Mouse (Mus musculus): Measurements from ENCODE around the gene Ubac1. TPM values are rescaled to one million over a fixed set of nuclear protein-coding genes. Genes with fewer than 3 reads are reported as not detected.

Ubac1 gene
- polyA plus RNA-seq, 1 experiment from 2014 or later = 85.3 TPM

DNA sequence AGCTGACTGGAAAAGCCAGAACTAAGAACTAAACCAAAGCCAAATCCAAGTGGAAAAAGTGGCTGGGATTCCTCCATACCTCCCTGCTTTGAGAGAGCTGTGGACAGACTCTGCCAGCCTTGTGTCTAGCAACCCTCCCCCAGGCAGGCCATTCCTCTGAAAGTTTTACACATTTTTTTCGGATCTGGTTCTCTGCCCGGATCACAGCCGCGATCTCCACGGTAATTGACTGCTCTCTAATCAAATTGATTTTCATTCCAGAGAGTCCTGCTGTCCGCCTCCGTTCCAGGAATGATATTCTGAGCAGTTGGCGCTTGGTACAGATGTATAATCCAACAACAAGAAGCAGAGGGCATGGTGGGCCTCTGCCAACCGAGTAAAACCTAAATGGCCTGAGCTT is 22.7 kb upstream of the Ubac1 start:
- no peak for DNase-seq (ENCODE audit: extremely low spot score, low spot score)
- Histone ChIP-seq H3K27me3 (ENCODE audit: poor library complexity, severe bottlenecking) (peaks cover 6% of the 10 kb centered on the region; the same call in 1 of the 2 replicates), H3K27ac (no peak overlapping the region), H3K4me1 (peaks cover 8% of the 10 kb centered on the region; the same call in 1 of the 2 replicates), H3K9me3 (no peaks in the 10 kb centered on the region), H3K4me3 (no peak overlapping the region), H3K36me3 (replicated peaks) (no peaks in the 10 kb centered on the region)
- WGBS = 92% methylated on average over 9 of the region's 9 CpGs

DNA sequence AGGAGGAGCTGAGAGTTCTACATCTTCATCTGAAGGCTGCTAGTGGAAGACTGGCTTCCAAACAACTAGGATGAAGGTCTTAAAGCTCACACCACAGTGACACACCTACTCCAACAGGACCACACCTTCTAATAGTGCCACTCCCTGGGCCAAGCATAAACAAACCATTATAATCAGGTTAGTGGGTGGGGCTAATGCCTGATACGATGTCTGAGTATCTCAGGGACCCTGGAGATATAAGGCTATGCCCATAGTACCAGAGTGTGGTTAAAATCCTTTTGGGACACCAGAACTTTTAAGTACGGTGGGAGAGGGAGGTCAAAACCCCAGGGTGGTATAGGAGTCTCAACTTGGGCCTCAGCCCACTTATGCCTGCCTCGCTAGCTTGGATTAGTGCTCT is 21.1 kb upstream of the Ubac1 start:
- 81% methylated on average over 3 of the region's 3 CpGs for WGBS

DNA sequence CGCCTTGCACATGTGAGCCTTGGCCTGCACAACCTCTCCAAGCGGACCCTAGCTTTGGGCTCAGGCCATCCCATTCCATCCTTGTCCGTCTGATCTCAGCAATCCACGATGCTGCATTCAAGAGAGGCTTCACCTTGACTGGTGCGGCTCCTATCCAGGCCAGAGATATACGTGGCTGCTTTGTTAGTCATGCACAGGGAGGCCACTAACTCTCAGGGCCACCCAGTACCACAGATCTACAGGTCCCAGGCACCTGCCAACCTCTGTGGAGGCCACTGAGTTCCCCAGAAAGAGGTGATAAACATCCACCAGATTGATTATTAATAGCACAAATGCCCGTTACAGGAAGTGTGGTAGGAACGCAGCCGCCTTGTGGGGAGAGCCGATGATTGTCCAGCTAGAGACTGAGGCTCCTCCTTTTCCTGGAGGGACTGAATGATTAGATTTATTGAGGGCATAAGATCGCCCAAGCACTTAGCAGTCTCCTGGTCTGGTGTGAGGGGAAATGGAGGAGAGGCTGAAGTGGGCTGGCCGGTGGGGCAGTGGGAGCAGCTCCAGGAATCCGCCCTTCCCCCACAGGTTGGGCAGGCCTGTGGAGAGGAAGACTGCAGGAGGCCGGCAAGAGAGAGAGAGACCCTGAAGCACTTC is 19.7 kb upstream of the Ubac1 start:
- Histone ChIP-seq H3K4me3 (no peak overlapping the region), H3K27me3 (ENCODE audit: poor library complexity, severe bottlenecking) (peaks cover 6% of the 10 kb centered on the region; the same call in 1 of the 2 replicates), H3K27ac (0 out of 2 replicates have a peak overlapping the region, but pooled peaks have one; percentile 30), H3K4me1 (peaks cover 8% of the 10 kb centered on the region; the same call in 1 of the 2 replicates), H3K9me3 (no peaks in the 10 kb centered on the region), H3K36me3 (replicated peaks) (no peaks in the 10 kb centered on the region)
- WGBS = 66% methylated on average over 14 of the region's 14 CpGs
- DNase-seq (ENCODE audit: extremely low spot score, low spot score) = no peak

More for the DNA sequence above, 21.1 kb upstream of the Ubac1 start:
- Histone ChIP-seq H3K27me3 (ENCODE audit: poor library complexity, severe bottlenecking) (peaks cover 6% of the 10 kb centered on the region; the same call in 1 of the 2 replicates), H3K9me3 (no peaks in the 10 kb centered on the region), H3K36me3 (replicated peaks) (no peaks in the 10 kb centered on the region), H3K4me3 (no peak overlapping the region), H3K4me1 (peaks cover 8% of the 10 kb centered on the region; the same call in 1 of the 2 replicates), H3K27ac (no peak overlapping the region)
- no peak for DNase-seq (ENCODE audit: extremely low spot score, low spot score)

DNA sequence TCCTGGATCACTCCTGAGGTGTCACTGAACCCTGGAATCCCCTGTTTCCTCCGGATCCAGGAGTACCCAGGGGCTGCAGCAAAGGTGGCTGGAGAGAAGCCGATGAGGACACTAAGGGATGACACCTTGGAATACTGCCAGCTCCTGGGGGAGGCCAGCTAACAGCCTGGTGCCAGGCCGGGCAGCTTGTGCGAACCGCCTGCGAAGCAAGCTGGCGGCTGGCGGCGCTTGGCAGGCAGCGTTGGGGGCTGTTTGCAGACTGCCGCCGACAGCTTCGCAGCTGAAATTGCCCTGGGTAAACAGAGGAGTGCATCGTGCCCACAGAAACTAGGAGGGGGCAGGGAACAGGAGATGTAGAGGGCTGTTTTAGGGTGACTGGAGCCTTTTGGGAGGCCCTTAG is 18.4 kb upstream of the Ubac1 start:
- peaks cover 6% of the 10 kb centered on the region; the same call in 1 of the 2 replicates for H3K27me3 ChIP-seq (ENCODE audit: poor library complexity, severe bottlenecking)
- no peaks in the 10 kb centered on the region for H3K9me3 ChIP-seq
- 81% methylated on average over 14 of the region's 14 CpGs for WGBS
- peaks cover 8% of the 10 kb centered on the region; the same call in 1 of the 2 replicates for H3K4me1 ChIP-seq
- H3K36me3 ChIP-seq (replicated peaks) = no peaks in the 10 kb centered on the region
- H3K4me3 ChIP-seq = no peak overlapping the region
- no peak overlapping the region for H3K27ac ChIP-seq
- no peak for DNase-seq (ENCODE audit: extremely low spot score, low spot score)

DNA sequence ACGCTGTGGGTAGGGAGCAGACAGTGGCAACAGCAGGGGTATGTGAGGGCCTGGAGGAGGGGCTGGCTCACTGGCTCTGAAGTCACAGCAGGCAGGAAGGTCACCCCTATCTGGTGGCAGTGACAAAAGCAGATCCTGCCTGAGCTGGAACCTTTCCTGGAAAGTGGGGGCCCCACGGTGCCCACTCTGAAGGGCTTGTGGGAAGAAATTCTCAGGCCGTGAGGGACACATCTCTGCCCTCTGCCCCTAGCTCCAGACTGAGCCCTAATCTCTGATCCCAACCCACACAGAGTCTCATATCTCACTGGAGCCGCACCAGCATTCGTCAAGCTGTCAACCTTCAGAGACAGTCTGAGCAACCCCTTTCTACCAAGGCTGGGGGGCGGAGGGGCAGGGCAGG is 15.8 kb upstream of the Ubac1 start:
- Histone ChIP-seq H3K27me3 (ENCODE audit: poor library complexity, severe bottlenecking) (peaks cover 6% of the 10 kb centered on the region; the same call in 1 of the 2 replicates), H3K4me1 (peaks cover 8% of the 10 kb centered on the region; the same call in 1 of the 2 replicates), H3K9me3 (no peaks in the 10 kb centered on the region), H3K27ac (no peak overlapping the region), H3K36me3 (replicated peaks) (no peaks in the 10 kb centered on the region), H3K4me3 (no peak overlapping the region)
- 74% methylated on average over 6 of the region's 6 CpGs for WGBS
- no peak for DNase-seq (ENCODE audit: extremely low spot score, low spot score)

DNA sequence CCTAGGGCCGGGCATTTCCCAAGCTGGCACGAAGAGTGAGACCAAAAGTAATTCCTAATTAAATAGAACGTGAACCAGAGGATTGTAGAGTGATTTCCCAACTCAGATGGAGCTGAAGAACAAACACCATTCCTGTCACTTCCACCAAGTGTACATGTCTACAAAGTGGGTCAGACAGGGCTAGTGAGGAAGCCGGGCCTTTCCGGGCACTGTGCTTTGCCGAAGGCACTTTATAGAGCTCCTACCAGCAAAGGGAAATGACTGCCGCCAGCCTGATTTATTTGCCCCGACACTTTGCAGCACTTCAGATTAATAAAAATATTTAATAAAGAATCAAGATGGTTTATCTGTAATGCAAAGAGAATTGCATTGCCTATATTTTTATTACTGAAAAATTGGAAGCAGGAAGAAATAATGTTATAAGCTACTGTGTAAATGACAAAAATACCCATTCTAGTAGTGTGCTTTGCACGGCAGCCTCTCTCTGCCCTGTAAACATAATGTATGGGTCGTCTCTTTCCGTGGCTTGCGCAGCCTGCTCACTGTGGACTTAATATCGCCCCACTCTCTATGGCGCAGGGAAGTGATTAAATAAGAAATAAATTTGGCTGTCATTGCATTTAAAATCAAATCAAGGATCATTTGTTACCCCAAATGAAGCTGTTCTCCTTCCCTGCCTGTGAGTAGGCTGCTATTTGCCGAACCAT is 12.9 kb upstream of the Ubac1 start:
- no peaks in the 10 kb centered on the region for H3K4me1 ChIP-seq
- H3K27ac ChIP-seq = no peak overlapping the region
- H3K9me3 ChIP-seq = no peaks in the 10 kb centered on the region
- no peaks in the 10 kb centered on the region for H3K36me3 ChIP-seq (replicated peaks)
- WGBS = 92% methylated on average over 15 of the region's 15 CpGs
- no peak for DNase-seq (ENCODE audit: extremely low spot score, low spot score)
- H3K27me3 ChIP-seq (ENCODE audit: poor library complexity, severe bottlenecking) = no peaks in the 10 kb centered on the region
- H3K4me3 ChIP-seq = no peak overlapping the region

DNA sequence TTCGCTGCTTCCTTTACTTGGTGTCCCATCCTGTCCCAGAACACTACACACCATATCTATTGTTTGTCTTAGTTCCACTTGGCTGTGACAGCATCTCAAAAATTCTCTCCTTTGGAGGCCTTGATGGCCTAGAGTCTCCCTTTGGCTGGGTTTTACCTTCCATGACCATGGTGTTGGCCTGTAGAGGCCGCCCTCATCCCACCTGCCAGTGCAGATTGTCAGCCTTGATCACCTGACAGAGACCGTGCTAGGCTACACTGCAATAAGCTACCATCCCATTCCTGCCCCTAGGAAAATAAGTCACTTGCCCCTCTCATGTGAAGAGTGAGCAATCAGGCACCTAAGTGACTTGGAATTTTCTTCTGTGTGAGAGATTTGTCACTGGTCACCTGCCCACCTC is 8.7 kb upstream of the Ubac1 start:
- H3K9me3 ChIP-seq = no peaks in the 10 kb centered on the region
- no peak overlapping the region for H3K4me3 ChIP-seq
- WGBS = 64% methylated on average over 3 of the region's 3 CpGs
- no peaks in the 10 kb centered on the region for H3K27me3 ChIP-seq (ENCODE audit: poor library complexity, severe bottlenecking)
- no peak overlapping the region for H3K27ac ChIP-seq
- no peaks in the 10 kb centered on the region for H3K4me1 ChIP-seq
- no peaks in the 10 kb centered on the region for H3K36me3 ChIP-seq (replicated peaks)
- DNase-seq (ENCODE audit: extremely low spot score, low spot score) = no peak

DNA sequence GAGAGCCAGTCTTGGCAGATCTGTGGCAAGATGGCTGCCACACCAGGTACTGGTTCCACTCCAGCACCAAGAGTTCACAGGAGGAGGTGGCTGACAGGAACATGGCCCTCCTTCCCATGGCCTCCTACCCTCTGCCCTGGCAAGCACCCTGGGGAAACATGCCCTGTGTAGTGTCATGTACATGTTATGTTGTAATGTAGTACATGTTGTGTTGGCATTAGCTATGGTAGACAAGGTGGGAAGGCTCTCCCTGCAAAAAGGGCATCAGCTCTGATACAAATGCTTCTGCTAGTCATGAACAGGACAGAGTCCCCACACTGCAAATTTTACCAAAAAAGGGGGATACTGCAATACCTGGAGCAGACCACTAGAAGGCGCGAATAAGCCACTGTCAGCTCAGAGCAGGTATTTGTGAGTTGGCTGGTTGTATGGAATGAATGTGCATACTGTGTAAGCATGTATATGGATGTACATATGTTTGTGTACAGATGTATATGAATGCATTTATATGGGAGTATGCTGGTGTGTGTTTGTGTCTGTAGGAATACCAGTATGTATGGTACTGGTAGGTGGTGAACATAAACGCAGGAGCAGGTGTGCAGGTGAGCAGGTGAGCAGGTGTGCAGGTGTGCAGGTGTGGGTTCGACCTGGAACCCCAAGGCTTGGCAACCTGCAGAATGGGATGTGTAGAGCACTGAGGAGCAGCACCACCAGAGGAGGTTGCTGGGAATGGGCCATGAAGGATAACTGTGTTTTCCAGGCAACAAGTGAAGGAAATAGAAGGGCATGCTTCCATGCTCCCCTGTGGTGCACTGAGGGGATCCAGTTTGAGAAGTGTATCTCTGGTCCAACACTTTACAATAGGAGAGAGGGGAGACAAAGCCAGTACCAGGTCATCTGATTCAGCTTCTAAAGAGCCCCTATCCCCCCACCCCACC is 2.9 kb upstream of the Ubac1 start:
- Histone ChIP-seq H3K9me3 (no peaks in the 10 kb centered on the region), H3K27me3 (ENCODE audit: poor library complexity, severe bottlenecking) (no peaks in the 10 kb centered on the region), H3K36me3 (replicated peaks) (no peaks in the 10 kb centered on the region), H3K27ac (no peak overlapping the region), H3K4me3 (no peak overlapping the region), H3K4me1 (peaks cover 20% of the 10 kb centered on the region)
- 32% methylated on average over 4 of the region's 4 CpGs for WGBS
- peak; percentile 34 for DNase-seq (ENCODE audit: extremely low spot score, low spot score)

DNA sequence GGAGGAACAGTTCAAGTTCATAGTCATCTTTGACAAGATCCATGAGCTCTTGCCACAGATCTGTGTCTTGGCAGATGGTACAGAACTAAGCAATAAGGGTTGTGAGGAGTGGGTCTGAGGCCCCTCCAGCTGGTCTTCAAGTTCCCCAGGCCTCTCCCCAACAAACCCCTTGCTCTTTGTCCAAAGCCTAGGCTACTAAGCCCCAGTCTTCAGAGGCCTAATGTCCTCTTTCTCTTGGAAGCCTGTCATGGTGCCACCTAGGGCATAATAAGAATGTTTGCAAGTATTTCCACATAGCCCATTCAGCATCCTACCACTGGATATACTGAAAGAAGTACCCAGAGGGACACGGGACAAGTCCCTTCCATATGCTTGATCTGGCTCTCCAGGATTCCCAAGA is 1.1 kb upstream of the Ubac1 start:
- H3K36me3 ChIP-seq (replicated peaks) = no peaks in the 10 kb centered on the region
- H3K4me1 ChIP-seq = peaks cover 20% of the 10 kb centered on the region
- H3K27ac ChIP-seq = no peak overlapping the region
- DNase-seq (ENCODE audit: extremely low spot score, low spot score) = no peak
- no peak overlapping the region for H3K4me3 ChIP-seq
- H3K27me3 ChIP-seq (ENCODE audit: poor library complexity, severe bottlenecking) = no peaks in the 10 kb centered on the region
- WGBS = 83% methylated on average over 1 of the region's 1 CpGs
- no peaks in the 10 kb centered on the region for H3K9me3 ChIP-seq

DNA sequence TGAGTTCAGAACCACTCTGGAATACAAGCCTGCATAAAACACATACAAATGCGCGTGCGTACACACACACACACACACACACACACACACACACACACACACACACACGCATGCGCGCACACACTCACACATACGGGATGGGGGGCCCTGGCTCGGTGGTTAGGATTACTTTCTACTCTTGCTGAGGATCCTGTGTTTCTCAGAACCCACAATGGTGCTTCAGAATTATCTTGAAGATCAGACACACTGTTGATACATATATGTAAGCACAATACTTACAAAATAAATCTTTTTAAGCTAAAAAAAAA is 665 bp upstream of the Ubac1 start:
- H3K9me3 ChIP-seq = no peaks in the 10 kb centered on the region
- no peak for DNase-seq (ENCODE audit: extremely low spot score, low spot score)
- H3K4me3 ChIP-seq = peak overlapping the region; percentile 85
- no peaks in the 10 kb centered on the region for H3K36me3 ChIP-seq (replicated peaks)
- H3K4me1 ChIP-seq = peaks cover 20% of the 10 kb centered on the region
- peak overlapping the region; percentile 86 for H3K27ac ChIP-seq
- whole genome bisulfite sequencing = 83% methylated on average over 8 of the region's 8 CpGs
- H3K27me3 ChIP-seq (ENCODE audit: poor library complexity, severe bottlenecking) = no peaks in the 10 kb centered on the region

DNA sequence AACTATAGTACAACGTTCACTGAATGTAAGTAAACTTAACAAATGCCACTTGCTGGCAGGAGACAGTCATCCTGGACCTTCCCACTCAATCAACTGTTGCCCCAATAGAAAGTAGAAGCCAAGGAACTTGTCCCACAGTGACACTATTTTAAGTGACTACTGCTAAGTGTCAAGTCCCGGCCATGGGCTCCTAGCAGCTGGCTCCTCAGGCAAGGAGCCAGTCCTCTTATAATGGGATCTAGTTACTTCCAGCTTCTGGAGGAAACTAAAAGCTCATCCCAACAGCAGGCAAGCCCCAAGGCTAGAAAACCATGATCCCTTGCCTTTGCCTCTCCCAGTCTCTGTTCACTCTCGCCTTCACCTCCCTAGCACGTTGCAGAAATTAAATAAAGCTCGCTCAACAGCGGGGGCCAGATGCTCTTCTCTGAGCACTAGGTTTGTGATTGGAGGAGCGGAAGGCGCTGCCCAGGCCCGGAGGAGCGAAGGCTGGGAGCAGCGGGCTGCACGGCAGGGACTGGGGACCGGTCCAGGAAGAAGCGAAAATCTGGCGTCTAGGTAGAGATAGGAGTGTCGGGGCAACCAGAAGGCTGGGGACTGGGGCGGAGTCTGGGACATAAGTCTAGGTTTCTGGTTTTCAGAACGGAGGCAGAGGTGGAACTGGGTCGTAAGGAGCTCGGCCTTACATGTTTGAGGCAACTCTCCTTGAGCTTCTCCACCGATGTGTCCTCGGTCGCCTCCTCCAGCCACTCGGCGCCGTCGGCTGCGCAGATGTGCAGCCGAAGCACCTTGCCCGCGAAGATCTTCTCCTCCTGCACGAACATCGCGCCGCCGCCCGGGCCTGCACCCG is 610 bp downstream of the Ubac1 start:
- Histone ChIP-seq H3K4me3 (peak overlapping the region; percentile 85), H3K27me3 (ENCODE audit: poor library complexity, severe bottlenecking) (no peaks in the 10 kb centered on the region), H3K36me3 (replicated peaks) (peaks cover under 1% of the 10 kb centered on the region; the same call in 1 of the 2 replicates), H3K9me3 (no peaks in the 10 kb centered on the region), H3K27ac (peak overlapping the region; percentile 86), H3K4me1 (peaks cover 20% of the 10 kb centered on the region)
- DNase-seq (ENCODE audit: extremely low spot score, low spot score) = peak; percentile 38
- 3% methylated on average over 38 of the region's 38 CpGs for WGBS

DNA sequence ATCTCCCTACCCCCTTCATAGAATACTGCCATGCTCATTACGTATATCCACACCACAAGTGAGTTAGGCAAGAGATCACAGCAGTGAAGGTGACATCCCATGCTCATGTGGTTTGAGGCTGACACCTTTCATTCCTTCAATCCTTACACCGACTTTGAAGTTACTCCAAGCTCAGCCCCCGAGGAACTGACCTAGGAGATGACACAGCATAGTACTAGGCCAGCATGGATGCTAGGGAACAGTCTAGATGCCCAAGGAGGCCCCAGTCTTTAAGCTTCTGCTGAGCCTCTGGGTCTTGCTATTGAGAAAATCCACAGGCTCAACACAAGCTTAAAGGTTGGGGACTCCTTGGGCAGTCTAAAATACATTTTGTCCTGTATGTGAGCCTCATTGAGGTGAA is 1.6 kb downstream of the Ubac1 start:
- no peaks in the 10 kb centered on the region for H3K9me3 ChIP-seq
- peaks cover 10% of the 10 kb centered on the region for H3K36me3 ChIP-seq (replicated peaks)
- peaks cover 20% of the 10 kb centered on the region for H3K4me1 ChIP-seq
- DNase-seq (ENCODE audit: extremely low spot score, low spot score) = no peak
- H3K27ac ChIP-seq = no peak overlapping the region
- H3K4me3 ChIP-seq = peak overlapping the region; percentile 85
- 88% methylated on average over 3 of the region's 3 CpGs for WGBS
- no peaks in the 10 kb centered on the region for H3K27me3 ChIP-seq (ENCODE audit: poor library complexity, severe bottlenecking)

Measured in forebrain, embryonic 10.5 days (tissue).